ENCODE assay signal across 17 mouse cellular contexts in genomic region chr3:146013490-146013889, GRCm38 (mm10). TPM values are rescaled to one million over a fixed set of nuclear protein-coding genes. Genes with fewer than 3 reads are reported as not detected.
"Had no signal": no experiment of that assay in that cellular context is flagged by ENCODE, and none has a peak within 500 bp of the region (broad histone marks: within the 10 kb centered on the region; RNA-seq: fewer than 3 reads in every experiment).

No protein-coding gene starts in this region.

- H3K9me3 ChIP-seq: liver, embryonic 13.5 days; liver, embryonic 15.5 days; midbrain, embryonic 13.5 days; midbrain, embryonic 15.5 days; neural tube, embryonic 12.5 days; stomach, embryonic 15.5 days had no signal

- DNase-seq: liver, embryonic 13.5 days; liver, postnatal 0 days; lung, adult 2 months; right cerebral cortex, postnatal 14 days; thymus, adult 2 months; thymus, postnatal 25 days; thymus, postnatal 4 days had no signal

- H3K27me3 ChIP-seq: liver, embryonic 13.5 days; liver, embryonic 15.5 days; midbrain, embryonic 13.5 days; midbrain, embryonic 15.5 days; neural tube, embryonic 12.5 days; stomach, embryonic 15.5 days had no signal

- H3K4me3 ChIP-seq: liver, embryonic 13.5 days; liver, embryonic 15.5 days; megakaryocyte, embryonic 14.5 days; midbrain, embryonic 13.5 days; midbrain, embryonic 15.5 days; neural tube, embryonic 12.5 days; stomach, embryonic 15.5 days had no signal

- H3K27ac ChIP-seq: liver, embryonic 13.5 days; liver, embryonic 15.5 days; macrophage; midbrain, embryonic 13.5 days; midbrain, embryonic 15.5 days; neural tube, embryonic 12.5 days; stomach, embryonic 15.5 days; stomach, postnatal 0 days had no signal

- H3K9ac ChIP-seq: liver, embryonic 13.5 days; liver, embryonic 15.5 days; liver, postnatal 0 days; midbrain, embryonic 13.5 days; midbrain, embryonic 15.5 days; neural tube, embryonic 12.5 days; stomach, embryonic 15.5 days had no signal

- H3K4me2 ChIP-seq: liver, embryonic 11.5 days; liver, embryonic 13.5 days; liver, embryonic 15.5 days; midbrain, embryonic 11.5 days; midbrain, embryonic 13.5 days; midbrain, embryonic 15.5 days; neural tube, embryonic 12.5 days; stomach, embryonic 15.5 days had no signal

- H3K4me1 ChIP-seq: liver, embryonic 13.5 days; liver, embryonic 15.5 days; megakaryocyte, embryonic 14.5 days; neural tube, embryonic 12.5 days; stomach, embryonic 15.5 days had no signal

- H3K36me3 ChIP-seq: midbrain, embryonic 15.5 days had no signal

- ATAC-seq: liver, postnatal 0 days; midbrain, embryonic 13.5 days; midbrain, embryonic 15.5 days had no signal

RNA-seq across cellular contexts. Expression of gene Syde2, which starts 25.8 kb away (rescaled TPM):
- polyA plus RNA-seq: macrophage had no signal
